Mouse (Mus musculus) natural killer cell, adult 2 months (primary cell): ENCODE measurements around the gene Slc25a38.
"Not testable (repeated sequence)": the region's sequence is repeated elsewhere in the genome, so short reads cannot be mapped to it uniquely, and the experiment has no call there.

ENCODE experiments used
- DNase-seq, 2 experiments: peaks; one replicate each; pipeline ENCODE4 v3.0.0; 2022; ENCODE audit warnings: low spot score in 2 of 2

The Slc25a38 gene

GRCm38 (mm10) chr9:120099304-120099703 lies 10.9 kb upstream of the Slc25a38 start:
- DNase-seq = no peak

- no peak for DNase-seq
Measured at GRCm38 (mm10) chr9:120101165-120101564, 9.0 kb upstream of the Slc25a38 start.

DNA sequence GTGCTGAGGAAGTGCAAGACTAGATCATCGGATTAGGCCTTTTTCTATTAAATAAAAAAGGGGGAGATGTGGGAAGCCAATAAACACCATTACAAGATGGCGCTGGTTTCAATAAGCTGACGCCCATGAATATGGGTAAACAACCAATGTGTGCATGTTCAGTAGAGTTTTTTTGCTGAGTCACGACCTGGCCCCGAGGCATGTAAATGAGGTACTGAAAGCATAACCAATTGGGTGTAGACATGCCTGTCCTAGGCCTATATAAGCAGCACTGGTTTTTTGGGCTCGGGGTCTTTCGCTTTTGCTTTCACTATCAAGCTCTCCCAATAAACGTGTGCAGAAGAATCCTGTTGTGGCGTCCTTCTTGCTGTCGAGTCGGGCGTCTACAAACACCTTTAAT lies 1.2 kb upstream of the Slc25a38 start:
- not testable (repeated sequence) for DNase-seq

DNA sequence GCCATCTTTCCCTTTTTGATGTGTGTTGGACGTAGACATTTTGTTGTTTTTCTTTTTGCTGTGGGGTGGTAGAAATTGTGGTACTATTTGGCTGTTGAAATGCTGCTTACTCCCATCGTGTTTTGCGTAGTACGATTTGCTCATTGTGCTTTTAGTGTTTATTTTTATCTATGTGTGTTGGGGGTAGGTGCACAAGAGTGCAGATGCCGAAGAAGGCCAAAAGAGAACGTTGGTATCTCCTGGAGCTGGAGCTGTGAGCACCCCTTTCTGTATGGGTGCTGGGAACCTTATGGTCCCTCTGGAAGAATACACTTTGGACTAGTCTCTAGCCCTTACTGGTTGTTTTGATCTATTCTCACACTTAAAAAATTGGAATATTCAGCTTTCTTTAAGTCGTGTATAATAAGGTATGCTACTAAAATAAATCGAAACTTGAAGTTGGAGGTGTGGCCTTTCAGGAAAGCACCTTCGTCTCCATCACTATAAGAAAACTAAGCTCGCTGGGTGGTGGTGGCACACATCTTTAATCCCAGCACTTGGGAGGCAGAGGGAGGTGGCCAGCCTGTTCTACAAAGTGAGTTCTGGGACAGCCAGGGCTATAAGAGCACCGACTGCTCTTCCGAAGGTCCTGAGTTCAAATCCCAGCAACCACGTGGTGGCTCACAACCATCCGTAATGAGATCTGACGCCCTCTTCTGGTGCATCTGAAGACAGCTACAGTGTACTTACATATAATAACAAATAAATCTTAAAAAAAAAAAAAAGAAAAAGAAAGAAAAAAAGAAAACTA lies 1.2 kb downstream of the Slc25a38 start:
- DNase-seq = no peak

- no peak for DNase-seq
Measured at GRCm38 (mm10) chr9:120112472-120112871, 2.3 kb downstream of the Slc25a38 start.

- DNase-seq = no peak
Measured at GRCm38 (mm10) chr9:120113456-120113855, 3.3 kb downstream of the Slc25a38 start.

GRCm38 (mm10) chr9:120114051-120114788 lies 4.0 kb downstream of the Slc25a38 start:
- DNase-seq = no peak

- no peak for DNase-seq
Measured at GRCm38 (mm10) chr9:120114789-120115151, 4.6 kb downstream of the Slc25a38 start.

DNA sequence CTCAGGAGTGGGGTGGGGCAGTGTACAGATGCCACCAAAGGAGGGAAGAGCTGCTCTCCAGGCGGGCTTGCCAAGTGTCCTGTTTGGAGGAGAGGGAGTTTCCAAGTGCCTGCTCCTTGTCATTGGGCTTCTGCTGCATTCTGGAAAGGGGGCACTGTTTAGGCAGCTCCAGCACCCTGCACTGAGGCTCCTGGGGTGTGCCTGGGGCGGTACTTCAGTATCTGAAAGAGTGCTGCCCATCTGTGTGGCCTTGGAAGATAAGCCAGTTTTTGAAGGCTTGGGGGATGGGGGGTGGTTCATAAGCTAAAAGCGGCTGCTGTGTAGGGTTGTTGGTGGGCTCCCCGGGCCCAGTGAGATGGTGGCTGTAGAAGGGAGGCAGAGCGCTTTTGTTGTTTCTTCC lies 5.4 kb downstream of the Slc25a38 start:
- no peak for DNase-seq

GRCm38 (mm10) chr9:120116184-120116624 lies 6.0 kb downstream of the Slc25a38 start:
- DNase-seq = no peak

DNA sequence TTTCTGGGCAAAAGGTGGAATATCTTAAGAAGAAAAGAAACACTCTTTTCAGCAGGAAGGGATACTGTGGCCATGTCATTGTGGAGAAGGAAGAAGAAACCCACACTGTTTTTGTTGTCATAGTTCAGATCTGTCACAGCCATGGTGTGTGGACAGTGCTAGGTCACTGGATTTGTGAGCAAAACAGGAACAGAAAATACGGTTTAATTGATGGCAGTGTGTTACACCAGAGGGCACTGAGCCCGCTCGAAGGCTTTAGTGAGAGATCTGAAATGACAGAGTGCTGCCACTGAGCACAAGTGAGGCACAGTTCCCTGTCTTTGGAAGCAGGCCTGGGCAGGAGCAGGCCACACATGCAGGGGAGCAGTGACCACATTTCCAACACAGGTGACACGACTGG lies 8.0 kb downstream of the Slc25a38 start:
- DNase-seq = no peak

- no peak for DNase-seq
Measured at GRCm38 (mm10) chr9:120120503-120120902, 10.3 kb downstream of the Slc25a38 start.

DNA sequence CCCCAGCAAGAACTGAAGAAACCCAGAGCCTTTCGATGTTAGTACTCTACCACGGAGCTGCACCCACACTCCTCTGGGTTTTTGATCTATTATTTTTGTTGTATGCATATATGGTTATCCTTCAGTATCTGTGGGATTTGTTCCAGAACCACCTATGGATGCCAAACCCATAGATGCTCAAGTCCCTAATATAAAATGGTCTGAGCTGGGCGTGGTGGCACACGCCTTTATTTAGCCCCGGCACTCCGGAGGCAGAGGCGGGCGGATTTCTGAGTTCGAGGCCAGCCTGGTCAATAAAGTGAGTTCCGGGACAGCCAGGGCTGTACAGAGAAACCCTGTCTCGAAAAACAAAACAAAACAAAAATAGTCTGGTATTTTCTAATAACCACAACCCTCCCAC lies 16.7 kb downstream of the Slc25a38 start:
- DNase-seq = no peak

DNA sequence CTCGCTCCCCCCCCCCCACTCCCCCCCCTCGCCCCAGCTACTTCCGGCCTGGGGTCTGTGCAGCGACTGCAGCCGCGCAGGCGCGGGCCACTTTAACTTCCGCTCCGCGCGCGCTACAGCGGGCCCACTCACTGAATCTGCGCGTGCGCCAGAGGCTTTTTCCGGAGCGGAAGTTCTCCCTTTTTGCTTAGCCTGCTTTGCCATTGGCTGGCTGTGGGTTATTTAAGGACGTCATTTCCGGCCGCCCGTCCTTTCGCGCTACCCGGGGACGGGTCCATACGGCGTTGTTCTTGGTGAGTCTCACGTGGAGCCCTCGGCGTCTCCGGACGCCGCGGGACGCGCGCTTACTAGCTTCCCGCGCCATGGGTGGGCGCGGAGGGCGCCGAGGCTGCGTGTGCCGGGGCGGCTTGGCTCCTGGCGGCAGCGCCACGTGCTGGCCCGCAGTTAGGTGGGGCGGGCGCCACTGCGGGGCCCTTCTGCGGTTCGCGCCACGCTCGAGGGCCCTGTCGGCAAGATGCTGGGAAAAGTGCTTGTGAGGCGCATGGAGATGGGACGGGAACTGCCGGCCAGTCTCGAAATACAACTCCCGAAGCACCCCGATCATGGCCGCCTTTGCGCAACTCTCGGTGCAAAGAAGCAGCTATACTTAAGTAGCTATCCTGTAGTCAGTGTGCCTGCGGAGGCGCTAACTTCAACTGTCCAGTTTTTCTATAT lies 17.5 kb downstream of the Slc25a38 start, which contains the start of gene Rpsa:
TSS of gene Rpsa (plus strand) at position 152 of the 714 bp plus-strand sequence.
- peak; percentile 95 to 97 for DNase-seq

- no peak for DNase-seq
Measured at GRCm38 (mm10) chr9:120129276-120129675, 19.1 kb downstream of the Slc25a38 start.

GRCm38 (mm10) chr9:120131784-120132288 lies 21.7 kb downstream of the Slc25a38 start:
- no peak for DNase-seq

- no peak for DNase-seq
Measured at GRCm38 (mm10) chr9:120132980-120133754, 23.0 kb downstream of the Slc25a38 start.

- DNase-seq = no peak
Measured at GRCm38 (mm10) chr9:120133755-120134475, 23.7 kb downstream of the Slc25a38 start.

- no peak for DNase-seq
Measured at GRCm38 (mm10) chr9:120134529-120135160, 24.5 kb downstream of the Slc25a38 start.

- DNase-seq = no peak
Measured at GRCm38 (mm10) chr9:120135454-120135853, 25.3 kb downstream of the Slc25a38 start.
